Mouse (Mus musculus): ENCODE results near the gene Flrt1. TPM values are rescaled to one million over a fixed set of nuclear protein-coding genes. Genes with fewer than 3 reads are reported as not detected.

Gene Flrt1
- total RNA-seq (2017): 0.12 TPM in 1 of 2 replicates, not detected in the other

DNA sequence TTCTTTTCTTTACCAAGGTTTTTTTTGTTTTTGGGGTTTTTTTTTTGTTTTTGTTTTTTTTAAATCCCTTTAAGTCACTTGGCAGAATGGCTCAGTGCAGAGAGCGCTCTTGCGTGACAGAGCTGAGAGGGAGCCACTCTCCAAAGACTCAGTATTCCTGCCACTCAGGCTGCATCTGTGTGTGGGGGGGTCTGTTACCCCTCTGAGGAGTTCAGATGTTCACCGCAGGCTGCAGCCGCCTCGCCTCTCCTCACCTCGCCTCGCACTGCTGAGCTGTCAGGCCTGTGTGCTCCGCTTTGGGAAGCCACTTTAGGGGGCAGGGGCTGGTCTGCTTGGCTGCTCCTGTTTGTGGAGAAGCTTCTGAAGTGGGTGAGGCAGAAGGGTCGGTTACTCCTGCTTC is at the start of gene Flrt1:
TSS of gene Flrt1 (minus strand) at position 186 of the 400 bp plus-strand sequence.
- ATAC-seq (ENCODE audit: extremely low read depth, insufficient number of reproducible peaks, low FRiP score, poor library complexity, severe bottlenecking): no peak

DNA sequence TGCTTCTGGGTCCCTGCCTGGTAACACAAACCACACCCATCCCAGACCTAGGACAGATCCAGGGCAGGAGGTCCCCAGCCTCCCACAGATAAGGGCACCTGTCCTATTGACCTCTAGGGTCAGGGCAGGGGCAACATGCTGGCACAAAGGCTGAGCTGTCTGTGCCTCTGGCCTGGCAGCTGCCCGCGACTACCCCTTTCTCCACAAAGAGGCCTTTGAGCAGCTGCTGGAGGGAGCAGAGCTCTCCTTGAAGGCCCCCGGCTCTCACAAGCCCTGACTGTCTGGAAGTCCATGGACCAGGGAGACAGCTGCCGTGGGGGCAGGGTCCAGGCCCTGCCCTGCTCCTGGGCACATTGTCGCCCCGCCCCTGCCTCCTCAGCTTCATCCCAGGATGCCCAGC is 49.7 kb upstream of the Flrt1 start:
- ATAC-seq (ENCODE audit: extremely low read depth, insufficient number of reproducible peaks, low FRiP score, poor library complexity, severe bottlenecking): no peak

DNA sequence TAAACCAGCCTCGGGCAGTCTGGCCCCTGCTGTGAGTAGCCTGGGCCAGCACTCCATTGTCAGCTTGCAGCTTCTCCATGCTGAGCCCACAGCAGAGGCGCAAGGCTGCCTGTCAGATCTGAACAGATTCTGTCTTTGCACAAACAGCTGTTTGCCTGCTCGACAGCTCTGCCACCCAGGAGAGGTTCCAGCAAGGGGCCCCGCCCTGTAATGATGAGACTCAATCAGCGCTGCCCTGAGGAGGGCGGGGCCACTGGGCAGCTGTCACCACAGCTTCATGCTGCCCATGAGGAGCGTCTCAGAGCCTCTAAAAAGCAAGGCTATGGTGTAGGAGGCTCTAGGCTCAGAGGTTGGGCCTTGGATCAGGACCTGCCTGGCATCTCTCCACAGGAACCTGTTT is 47.7 kb upstream of the Flrt1 start:
- no peak for ATAC-seq (ENCODE audit: extremely low read depth, insufficient number of reproducible peaks, low FRiP score, poor library complexity, severe bottlenecking)

DNA sequence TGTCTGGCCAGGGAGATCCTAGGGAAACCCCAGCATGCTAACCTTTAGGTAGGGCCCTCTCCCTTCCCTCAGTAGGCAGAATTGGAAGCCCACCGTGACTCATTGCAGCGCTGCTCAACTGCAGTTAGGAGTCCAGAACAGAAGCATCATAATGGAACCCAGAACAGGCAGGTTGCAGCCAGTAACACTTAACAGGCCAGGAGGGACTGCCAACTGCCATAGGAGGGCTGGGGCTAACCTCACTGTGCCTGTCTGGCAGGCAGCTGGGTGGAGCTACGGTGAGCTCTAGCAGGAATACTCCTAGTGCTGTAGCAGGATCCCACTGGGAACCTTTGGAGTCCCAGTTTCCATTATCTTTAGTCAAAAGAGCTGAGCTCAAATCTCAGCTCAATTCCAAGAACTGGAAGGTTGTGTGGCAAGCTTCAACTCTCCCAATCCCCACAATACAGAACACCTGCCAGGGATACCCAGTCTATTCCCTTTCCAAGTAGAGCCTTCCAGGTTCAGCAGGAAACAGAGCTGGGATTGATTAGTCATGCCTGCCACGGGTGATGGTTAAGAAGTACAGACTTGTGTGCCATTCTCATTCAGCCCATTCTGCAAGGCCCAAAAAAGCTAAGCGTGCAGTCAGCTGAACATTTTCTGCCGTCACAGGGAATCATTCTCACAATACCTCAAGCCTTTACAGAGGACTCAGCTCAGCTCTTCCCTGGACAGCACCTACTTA is 46.6 kb upstream of the Flrt1 start:
- no peak for ATAC-seq (ENCODE audit: extremely low read depth, insufficient number of reproducible peaks, low FRiP score, poor library complexity, severe bottlenecking)

DNA sequence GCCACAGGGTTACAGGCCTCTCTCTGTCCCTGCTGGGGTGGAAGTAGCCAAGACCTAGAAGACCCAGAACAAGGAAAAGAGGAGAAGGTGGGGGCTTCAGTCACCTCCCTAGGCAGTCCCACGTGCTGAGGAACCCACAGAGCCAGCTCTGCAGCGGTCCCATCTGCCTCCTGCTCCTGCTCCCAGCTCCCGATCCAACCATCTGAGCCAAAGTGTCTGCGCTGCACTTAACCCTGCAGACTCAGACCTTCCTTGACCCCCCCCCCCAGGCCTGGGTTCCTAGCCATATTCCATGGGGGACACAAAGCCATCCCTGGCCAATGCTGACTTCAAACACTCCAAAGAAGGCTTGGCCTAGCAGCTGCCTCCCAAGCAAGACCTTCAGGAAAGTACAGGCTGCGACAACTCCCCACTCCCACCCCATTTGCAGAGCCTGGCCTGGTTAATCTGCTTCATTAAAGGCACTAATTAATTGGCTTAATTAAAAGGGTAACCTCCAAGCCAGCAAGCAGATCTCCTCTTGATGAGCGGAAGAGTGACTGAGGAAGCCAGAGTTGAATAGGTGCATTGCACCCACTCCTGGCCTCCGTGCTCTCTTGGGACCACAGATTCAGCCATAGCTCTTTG is 45.9 kb upstream of the Flrt1 start:
- ATAC-seq (ENCODE audit: extremely low read depth, insufficient number of reproducible peaks, low FRiP score, poor library complexity, severe bottlenecking): no peak

DNA sequence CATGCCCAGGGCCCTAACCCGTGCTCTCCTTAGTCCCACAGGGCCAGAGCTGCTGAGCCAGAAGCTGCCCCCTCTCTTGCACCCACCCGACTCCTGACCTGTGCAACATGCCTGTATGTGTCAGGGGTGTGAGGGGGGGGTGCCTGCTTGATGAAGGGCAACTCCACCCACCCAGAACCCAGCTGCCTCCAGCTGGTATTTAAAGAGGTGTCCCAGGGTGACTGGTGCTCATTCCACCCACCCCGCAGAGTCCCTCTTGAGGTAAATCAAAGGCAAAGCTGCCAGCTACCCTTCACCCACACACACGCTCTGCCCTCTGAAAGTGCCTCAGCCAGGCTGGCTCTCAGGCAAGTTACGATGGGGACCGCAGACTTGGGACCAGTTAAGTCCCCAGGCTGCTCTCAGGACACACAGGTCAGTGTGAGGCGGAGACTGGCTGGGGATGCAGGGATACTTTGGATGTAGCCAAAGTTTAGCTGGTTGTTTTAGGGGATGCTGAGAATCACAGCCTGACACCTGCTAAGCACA is 43.7 kb upstream of the Flrt1 start:
- ATAC-seq (ENCODE audit: extremely low read depth, insufficient number of reproducible peaks, low FRiP score, poor library complexity, severe bottlenecking): no peak

DNA sequence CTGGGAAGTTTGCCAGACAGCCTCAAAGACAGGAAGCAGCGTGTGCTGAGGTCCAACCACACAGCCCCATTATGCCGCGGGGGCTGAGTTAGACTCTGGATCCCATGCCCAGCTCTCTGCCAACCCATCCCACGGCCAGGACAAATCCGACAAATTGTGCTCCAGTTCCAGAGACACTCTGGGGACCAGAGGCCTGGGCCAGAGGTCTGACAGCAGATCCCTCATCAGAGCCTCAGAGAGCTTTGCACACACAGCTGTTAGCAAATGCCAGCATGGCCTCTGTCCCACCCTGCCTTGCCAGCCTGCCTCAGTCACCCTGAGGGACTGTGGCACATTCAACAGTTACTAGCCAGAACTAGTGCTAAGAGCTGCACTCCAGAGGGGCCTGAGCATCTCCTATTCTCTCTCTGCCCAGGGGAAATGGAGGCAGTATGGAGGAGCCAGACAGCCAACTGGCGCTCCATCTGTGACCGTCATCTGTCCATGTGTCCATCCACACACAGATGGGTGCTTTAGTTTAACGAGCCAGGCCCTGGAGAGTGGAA is 43.1 kb upstream of the Flrt1 start:
- ATAC-seq (ENCODE audit: extremely low read depth, insufficient number of reproducible peaks, low FRiP score, poor library complexity, severe bottlenecking): no peak

DNA sequence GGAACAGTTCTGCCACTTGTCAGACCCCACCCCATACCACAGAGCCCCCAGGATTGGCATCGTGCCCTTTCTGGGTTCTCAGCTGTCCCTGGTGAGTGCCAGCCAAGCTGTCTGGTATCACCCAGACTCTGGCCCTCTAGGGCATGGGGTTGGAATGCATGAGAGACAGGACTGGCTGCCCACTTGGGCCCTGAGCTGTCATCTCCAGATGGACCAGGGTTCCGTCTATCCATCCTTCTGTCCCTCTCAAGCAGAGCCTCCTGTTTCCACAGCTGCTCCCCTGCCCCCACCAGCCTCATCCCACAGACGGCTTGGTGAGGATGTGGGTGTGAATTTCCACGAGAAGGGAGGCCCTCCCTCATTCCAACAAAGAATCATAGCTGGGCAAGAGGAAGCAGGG is 42.6 kb upstream of the Flrt1 start:
- no peak for ATAC-seq (ENCODE audit: extremely low read depth, insufficient number of reproducible peaks, low FRiP score, poor library complexity, severe bottlenecking)

DNA sequence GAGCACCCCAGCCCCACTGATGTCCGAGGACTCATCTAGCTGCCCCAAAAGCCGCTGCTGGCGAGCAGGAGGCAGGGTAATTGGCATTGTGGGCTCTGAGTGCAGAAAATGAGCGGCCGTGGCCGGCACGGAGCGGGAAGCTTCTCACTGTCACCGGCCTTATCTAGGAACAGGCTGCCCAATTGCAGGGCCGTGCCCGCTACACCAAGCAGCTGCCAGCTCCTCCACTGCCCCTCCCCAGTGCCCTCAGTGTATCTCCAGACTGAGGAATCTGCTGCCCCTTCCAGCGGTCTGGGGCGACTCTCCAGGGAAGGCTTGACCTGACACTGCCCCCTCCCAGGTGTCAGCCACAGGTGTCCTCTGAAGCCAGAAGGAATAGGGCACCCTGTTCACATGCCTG is 40.8 kb upstream of the Flrt1 start:
- ATAC-seq (ENCODE audit: extremely low read depth, insufficient number of reproducible peaks, low FRiP score, poor library complexity, severe bottlenecking): no peak

DNA sequence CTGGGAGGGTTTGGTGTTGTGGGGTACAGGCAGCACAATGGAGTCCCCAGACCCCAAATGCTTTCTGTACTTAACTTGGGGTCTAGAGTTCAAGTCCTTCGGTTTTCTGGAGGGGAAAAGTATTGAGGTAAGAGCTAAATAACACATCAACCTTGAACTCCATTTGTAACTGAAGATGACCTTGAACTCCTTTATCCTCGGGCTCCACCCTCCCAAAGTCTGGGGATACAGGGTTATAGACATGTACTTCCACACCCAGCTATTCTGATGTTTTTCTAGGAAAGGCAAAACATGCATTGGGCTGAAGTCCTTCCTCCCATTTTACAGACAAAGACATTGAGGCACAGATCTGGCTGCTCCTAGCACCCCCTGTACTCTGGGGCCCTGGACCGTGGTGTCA is 38.9 kb upstream of the Flrt1 start:
- ATAC-seq (ENCODE audit: extremely low read depth, insufficient number of reproducible peaks, low FRiP score, poor library complexity, severe bottlenecking): no peak

DNA sequence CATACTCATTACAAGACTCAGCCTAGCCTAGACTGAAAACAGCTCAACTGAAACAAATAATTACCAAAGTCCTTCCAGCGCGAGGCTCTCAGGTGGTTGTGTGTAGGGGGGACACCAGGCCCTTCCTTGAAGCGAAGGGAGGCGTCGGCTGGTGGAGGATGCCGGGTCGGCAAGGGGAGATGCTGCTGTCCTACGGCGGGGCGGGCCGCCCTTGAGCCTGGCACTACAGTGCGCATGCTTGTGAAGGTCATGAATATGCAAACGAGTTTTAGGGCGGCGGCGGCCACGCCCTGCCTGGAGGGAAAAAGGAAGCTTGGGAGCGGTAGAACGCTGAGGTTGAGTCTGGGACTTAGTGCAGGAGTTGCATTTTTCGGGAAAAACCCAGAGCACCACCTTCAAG is 38.3 kb upstream of the Flrt1 start:
- ATAC-seq (ENCODE audit: extremely low read depth, insufficient number of reproducible peaks, low FRiP score, poor library complexity, severe bottlenecking): no peak

DNA sequence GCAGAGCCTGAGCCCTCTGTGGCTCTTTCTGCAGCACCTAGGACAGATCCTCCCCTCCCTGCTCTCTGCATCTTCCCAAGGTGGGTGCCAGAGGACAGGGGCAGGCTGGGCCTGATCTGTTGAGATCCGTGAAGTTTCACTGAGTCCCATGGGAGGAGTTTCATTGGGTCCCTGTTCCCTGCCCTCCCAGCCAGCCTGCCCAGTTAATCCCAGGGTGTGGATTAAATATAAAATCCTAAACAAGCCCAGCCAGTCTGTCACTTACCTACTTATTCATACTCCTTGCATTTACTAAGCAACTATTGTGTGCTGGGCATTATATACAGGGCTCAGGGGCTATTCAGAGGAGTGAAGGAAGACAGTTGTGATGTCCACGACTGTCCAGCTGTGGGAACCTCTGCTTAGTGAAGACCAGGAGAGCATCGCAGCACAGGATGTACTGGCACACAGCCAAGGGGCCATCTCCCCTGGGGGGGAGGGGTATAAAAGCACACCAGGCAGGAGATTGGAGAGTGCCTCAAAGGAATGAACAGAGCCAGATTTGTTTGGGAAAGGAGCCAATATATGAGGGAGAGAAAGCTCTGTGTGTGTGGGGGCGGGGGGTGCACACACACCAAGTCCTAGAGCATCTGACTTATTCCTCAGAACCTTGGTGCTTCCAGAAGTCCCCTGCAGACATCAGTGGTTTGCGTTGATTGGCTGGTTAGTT is 36.8 kb upstream of the Flrt1 start:
- ATAC-seq (ENCODE audit: extremely low read depth, insufficient number of reproducible peaks, low FRiP score, poor library complexity, severe bottlenecking): no peak

DNA sequence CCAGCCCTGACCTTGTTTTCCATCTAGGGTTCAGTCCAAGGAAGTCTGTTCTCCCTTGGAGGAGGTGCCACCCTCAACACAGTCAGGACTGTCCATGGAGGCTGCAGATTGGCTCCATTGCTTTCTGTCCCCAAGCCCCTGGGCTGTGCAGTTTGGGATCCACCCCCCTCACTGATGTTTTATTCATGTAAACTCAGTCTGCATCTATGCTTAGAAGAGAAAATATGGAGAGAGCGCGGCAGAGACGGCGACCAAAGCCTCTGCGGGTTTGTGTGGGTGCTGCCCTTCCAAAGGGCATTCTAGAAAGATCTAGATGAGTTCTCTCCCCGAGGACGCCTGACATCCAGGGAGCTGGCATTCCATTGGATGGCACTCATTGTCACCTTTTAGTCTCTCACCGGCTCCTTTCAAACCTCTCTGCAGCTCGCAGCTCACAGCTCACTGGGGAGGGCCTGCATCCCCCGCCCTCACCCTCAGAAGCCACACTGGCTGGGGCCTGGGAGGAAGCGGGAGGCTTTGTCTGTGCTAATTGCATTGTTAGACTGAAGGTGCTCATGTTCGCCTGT is 35.4 kb upstream of the Flrt1 start:
- no peak for ATAC-seq (ENCODE audit: extremely low read depth, insufficient number of reproducible peaks, low FRiP score, poor library complexity, severe bottlenecking)

DNA sequence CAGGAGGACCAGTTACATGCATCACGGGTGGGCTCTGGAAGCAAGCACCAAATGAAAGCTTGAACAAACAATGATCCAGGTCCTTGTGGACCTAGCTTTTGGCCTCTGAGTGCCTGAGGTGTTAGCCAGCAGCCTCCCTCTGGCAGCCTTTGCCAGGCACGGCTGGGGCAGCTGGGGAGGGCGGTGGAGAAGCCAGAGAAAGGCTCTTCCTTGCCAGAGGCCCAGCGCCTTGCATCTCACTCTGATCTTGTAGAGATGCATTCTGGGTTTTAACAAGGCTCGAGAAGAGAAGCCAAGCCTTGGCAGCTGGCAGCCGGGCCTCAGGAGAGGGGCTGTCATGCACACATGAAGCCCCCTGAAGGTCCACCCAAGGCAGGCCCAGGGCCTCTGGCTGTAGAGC is 34.8 kb upstream of the Flrt1 start:
- ATAC-seq (ENCODE audit: extremely low read depth, insufficient number of reproducible peaks, low FRiP score, poor library complexity, severe bottlenecking): no peak

DNA sequence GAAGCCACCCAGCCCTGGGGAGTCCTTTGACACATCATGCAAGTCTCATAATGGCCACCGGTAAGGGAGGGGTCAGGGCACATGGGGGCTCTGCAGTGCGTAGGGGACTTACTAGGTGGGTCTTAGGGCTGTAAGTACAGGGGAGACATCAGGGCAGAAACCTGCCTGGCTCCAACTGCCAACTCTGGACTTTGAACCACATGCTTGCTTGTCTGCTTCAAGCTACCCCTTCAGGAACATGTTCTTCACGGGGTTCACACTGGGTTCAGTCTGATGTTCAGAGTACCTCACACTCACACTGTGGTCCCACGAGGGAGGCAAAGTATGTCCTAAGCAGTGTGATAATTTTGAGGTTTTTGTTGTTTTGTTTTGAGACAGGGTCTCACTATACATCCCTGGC is 33.8 kb upstream of the Flrt1 start:
- ATAC-seq (ENCODE audit: extremely low read depth, insufficient number of reproducible peaks, low FRiP score, poor library complexity, severe bottlenecking): no peak

DNA sequence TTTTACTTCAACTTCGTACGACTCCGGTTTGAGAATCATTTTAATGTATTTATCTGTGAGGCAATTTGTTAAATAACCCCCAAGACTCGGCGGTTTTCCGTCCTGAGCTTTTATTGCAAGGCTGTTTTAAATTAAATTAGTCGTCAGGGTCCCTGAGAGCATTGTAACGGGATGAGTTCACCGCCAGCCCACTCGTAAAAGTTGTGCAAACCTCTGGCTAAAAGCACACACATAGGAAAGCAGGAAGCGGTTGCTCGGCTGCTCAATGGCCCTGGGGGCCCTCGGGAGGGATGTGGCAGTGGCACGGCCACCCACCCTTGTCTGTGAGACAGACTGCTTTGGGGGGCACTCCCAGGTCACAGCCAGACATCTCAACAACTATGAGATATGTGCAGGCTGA is 32.8 kb upstream of the Flrt1 start:
- ATAC-seq (ENCODE audit: extremely low read depth, insufficient number of reproducible peaks, low FRiP score, poor library complexity, severe bottlenecking): no peak

DNA sequence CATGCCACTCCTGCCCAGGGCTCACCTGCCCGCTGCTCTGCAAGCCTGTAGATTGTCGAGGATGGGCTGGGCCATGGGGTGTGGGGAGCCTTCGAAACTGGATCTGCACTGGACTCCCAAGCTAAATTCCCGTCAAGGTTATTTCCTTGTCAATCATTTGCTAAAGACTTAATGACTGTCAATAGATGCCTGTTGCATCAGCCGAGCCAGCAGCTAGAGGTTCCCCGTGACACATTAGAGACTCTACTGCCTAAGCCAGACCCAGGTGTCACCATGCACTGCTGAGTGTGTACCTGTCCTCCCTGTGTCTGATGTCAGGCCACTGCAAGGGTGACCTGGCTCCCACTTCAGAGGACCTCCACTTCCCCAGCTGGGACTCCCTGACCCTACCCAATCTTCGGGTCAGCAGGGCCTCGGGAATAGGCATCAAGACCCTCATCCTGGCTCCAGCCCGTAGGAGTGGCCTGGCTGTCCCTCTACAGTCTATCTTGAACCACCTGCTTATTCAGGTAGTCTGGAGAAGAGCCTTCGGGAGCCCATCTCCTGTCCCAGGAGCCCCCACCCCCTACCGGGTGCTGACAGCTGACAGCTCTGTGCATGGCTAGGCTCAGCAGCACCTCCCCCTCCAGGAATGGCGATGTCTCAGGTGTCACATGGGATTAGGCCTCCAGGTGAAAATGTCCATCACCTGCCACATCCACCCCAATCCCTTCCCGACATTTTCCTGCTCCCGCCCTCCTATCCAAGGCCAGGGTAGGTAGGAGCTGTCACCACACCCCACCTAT is 31.4 kb upstream of the Flrt1 start:
- ATAC-seq (ENCODE audit: extremely low read depth, insufficient number of reproducible peaks, low FRiP score, poor library complexity, severe bottlenecking): no peak

DNA sequence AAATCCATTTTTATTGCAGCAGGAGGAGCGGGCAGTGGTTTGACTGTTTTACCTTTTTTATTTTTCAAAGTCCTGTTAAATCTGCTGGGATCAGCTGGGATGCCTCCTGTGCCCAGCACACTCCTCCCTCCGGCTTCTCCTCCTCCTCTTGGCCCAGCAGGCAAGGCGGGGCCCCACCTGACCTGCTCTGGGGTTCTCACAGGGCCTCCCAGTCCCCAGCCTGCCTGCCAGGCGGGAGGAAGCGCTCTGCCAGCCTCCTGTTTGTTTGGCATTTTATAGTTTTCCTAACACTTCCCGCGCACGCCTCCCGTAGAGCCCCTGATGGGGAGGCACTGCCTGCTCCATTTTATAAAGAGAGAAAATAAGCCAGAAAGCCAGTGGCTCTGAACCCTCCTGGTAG is 30.5 kb upstream of the Flrt1 start:
- no peak for ATAC-seq (ENCODE audit: extremely low read depth, insufficient number of reproducible peaks, low FRiP score, poor library complexity, severe bottlenecking)

DNA sequence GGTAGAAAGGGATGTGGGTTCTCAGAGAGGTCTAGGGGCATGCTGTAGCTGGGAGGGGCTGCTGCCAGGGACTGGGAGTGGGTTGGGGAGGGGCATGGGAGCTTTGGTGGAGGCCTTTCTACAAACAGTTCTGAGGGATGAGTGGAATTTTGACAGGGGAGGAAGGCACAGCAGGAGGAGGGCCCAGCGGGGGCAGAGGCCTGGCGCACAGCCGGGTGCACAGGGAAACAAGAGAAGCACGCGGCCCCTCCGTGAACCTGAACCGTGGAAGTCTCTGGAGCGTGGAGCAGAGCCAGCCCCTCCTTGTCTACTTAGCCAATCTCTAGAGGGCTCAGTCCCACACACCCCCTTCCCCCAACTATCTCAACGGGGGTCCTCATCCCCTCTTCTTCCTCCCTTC is 30.0 kb upstream of the Flrt1 start:
- ATAC-seq (ENCODE audit: extremely low read depth, insufficient number of reproducible peaks, low FRiP score, poor library complexity, severe bottlenecking): no peak

Measured in neutrophil, adult 5-6 weeks (primary cell).